Mouse (Mus musculus) hematopoietic stem cell, adult 5-6 weeks (primary cell): ENCODE measurements around the gene Ranbp9. TPM values are rescaled to one million over a fixed set of nuclear protein-coding genes. Genes with fewer than 3 reads are reported as not detected.
"Not testable (repeated sequence)": the region's sequence is repeated elsewhere in the genome, so short reads cannot be mapped to it uniquely, and the experiment has no call there.

Experiments
- ATAC-seq, 2 experiments: fragments of 125-278 bp in 1 of 2; replicated peaks in 1 of 2; 2 replicates each; pipeline ENCODE4 v1.8.0; 2016 to 2017; ENCODE audit warnings: inconsistent platforms in 2 of 2, mild to moderate bottlenecking in 2 of 2, moderate number of reproducible peaks in 2 of 2, low read depth in 1 of 2, moderate TSS enrichment in 1 of 2; ENCODE audit not compliant: low FRiP score in 2 of 2, poor library complexity in 2 of 2, severe bottlenecking in 2 of 2, insufficient read depth in 1 of 2, low TSS enrichment in 1 of 2
- total RNA-seq: library from RNA; stranded (forward); fragments of 172-1452, 232-1000 nt; gene quantifications from 2 replicates; pipeline ENCODE4 v1.2.3, GENCODE M21; 2017

Gene Ranbp9
- total RNA-seq, 1 experiment from 2014 or later, result 108 TPM

DNA sequence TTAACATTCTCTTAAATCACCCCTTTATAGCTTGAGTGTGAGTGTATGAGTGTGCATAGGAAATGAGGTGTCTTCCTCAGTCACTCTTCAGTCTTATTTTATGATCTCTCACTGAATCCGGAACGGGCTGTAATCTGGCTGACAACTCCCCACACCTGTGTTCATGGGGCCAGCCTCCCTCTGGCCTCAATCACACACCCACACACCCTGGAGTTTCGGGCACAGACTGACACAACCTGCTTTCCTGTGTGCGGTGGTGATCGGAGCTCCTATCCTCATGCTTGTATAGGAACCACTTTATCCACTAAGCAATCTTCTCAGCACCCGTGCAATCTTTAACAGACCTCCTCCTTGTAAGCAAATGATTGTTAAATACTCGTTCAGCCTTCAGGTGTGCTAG is 4.9 kb downstream of the Ranbp9 start:
- no peak for ATAC-seq

- ATAC-seq, result no peak
Measured at GRCm38 (mm10) chr13:43474722-43475121, 6.4 kb downstream of the Ranbp9 start.

- ATAC-seq, result not testable (repeated sequence)
Measured at GRCm38 (mm10) chr13:43471861-43472260, 9.2 kb downstream of the Ranbp9 start.

DNA sequence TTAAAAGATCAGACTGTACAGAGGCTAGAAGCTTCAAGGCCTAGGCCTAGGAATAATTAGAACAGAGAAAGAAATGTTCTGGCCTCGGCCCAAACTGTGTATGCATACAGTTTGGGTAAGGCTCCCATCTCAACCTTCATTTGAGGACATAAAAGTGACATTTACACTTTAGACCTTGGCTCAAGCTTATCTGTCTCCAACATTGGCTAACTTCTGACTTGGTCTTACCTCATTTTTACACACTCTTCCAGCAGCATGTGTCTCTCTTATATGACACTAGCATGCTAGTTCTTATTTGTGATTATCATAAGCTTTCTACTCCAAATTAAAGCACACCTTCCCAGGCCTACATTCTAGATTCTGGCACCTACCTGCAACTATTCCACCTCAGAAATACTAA is 11.5 kb downstream of the Ranbp9 start:
- ATAC-seq, result no peak

DNA sequence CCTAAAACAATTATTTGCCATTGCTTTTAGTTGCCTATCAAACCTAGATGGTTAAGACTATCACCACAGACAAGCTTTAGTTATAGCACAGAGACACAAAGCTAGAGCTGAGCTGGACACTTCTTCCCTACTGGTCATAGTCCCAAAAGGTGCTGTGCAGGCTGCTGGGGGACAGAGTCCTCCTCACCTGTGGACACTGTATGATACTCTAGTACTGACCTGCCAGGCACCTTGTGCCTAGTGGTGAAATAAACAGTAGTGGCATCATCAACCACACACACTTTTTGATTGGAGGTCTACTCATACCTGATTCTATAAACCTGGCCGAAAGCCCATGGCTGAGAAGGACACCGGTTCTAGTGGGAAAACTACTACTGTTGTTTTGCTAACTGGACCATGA is 16.5 kb downstream of the Ranbp9 start:
- ATAC-seq, result no peak

DNA sequence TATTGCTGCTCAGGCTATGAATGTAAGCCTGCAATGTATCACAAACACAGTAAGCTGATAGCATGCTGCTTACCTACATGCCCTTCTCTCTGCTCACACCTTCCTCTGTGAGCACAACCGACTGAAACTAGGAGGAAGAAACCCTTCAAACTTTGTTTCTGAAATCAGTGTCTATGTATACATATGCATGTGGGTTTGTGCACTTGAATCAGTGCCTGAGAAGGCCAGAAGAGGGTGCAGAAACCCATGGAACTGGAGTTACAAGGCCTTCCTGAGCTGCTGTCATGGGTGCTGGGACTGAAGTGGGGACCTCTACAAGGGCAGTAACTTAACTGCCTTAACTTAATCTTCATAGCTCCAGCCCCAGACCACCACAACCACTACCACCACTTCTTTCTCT is 23.9 kb downstream of the Ranbp9 start:
- ATAC-seq, result no peak

DNA sequence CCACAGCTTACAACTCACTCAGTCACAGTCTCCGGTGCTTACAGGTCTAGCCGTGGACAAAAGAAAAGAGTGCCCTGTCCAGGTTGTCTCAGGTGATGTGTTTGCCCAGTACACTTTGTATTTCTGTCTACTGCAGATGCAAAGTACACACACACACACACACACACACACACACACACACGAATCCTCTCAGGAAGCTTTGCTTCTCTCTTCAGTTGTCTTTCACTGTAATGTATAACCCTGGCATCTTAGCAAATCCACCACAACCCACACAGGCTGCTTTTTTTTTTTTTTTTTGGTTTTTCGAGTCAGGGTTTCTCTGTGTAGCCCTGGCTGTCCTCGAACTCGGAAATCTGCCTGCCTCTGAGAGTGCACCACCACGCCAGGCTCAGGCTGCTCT is 26.7 kb downstream of the Ranbp9 start:
- no peak for ATAC-seq

DNA sequence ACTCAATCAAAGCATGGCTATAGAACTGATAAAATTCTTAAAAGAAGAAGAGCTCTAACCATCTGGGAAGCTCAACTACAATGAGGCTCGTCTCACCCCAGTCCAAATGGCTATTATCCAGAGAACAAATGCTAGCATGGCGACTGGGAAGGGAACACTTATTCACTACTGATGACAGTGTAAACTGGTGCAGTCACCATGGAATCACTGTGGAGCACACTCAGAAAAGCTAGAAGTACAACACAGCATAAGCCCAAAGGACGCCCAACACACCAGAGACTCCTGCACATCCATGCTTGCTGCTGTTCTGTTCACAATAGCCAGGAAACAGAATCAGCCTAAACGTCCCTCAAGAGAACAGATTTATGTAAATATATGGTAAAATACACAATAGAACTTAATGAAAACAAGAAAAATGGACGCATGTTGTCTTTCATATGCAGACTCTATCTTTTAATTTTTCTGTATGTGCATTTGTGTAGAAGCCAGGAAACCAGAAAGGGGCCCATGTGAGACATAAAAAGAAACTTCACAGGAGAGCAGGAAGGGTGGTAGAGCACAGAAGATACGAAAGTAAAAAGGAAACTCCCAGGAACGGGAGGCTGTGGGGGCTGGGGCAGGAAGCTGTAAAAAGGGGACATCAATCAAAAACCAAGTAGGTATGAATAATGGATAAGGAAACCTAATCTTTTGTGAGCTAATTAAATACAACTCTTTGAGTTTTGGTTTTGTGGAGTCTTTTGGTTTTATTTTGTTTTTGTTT is 28.1 kb downstream of the Ranbp9 start:
- ATAC-seq, result peak; percentile 65 to 68

DNA sequence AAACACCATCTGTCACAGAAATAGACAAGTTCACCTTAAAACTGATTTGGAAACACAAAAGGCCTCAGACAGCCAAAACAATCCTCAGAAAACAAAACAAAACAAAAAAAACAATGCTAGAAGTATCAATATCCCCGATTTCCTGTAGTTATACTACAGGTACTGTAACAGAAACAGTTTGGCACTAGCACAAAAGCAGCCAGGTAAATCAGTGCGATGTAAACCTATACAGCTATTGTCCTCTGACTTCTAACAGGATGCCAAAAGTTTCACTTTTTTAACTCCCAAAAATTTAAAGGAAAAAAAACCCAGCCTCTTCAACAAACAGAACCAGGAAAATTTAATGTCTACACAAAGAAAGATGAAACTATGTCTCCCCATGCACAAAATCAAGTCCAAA is 28.9 kb downstream of the Ranbp9 start:
- no peak for ATAC-seq

- no peak for ATAC-seq
Measured at GRCm38 (mm10) chr13:43450686-43451085, 30.4 kb downstream of the Ranbp9 start.

- no peak for ATAC-seq
Measured at GRCm38 (mm10) chr13:43447721-43448120, 33.4 kb downstream of the Ranbp9 start.

DNA sequence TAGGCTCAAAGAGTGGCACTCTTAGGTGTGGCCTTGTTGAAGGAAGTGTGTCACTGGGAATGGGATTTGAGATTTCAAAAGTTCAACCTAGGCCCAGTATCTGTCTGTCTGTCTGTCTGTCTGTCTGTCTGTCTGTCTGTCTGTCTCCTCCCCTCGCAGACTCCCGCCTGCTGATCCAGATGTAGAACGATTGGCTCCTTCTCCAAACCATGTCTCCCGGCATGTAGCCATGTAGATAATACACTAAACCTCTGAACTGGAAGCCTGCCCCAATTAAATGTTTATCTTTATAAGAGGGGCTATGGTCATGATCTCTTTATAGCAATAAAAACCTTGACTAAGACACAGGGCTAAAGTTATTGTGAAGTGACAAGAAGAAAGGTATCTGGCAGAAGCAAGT is 35.3 kb downstream of the Ranbp9 start:
- no peak for ATAC-seq

GRCm38 (mm10) chr13:43444717-43445116 is 36.4 kb downstream of the Ranbp9 start:
- no peak for ATAC-seq

DNA sequence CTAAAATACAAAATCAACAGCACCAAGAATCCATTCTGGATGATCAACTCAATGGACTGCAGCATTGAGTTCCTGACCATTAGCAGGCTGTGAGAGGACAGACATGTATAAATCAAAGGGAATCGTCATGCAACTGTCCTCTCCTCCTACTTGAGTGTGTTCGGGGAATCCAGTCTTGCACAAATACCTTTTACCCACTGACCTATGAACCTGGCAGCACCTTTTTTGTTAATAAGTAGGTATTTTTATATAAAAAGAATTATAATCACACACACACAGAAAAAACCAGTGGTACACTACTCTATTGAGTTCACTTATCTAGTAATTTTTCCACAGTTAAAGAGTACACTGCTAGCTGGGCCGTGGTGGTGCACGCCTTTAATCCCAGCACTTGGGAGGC is 37.4 kb downstream of the Ranbp9 start:
- ATAC-seq, result no peak

GRCm38 (mm10) chr13:43442551-43442950 is 38.5 kb downstream of the Ranbp9 start:
- ATAC-seq, result no peak

DNA sequence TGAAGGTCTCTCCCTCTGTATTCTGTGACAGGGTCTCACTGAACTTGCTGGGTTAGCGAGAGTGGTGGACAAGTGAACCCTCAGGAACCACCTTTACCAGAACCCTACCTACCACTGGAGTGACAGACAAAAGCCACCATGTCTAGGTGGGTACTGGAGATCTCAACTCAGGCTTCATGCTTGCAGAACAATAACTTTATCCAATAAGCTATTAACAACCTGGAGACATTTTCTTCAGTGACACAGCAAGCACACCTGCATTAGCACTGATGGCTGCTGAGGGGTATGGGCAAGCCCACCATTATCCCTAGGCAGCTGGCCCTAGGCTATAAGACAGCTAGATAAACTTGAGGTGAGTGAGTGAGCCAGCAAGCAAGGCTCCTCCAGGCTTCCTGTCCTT is 40.7 kb downstream of the Ranbp9 start:
- no peak for ATAC-seq

DNA sequence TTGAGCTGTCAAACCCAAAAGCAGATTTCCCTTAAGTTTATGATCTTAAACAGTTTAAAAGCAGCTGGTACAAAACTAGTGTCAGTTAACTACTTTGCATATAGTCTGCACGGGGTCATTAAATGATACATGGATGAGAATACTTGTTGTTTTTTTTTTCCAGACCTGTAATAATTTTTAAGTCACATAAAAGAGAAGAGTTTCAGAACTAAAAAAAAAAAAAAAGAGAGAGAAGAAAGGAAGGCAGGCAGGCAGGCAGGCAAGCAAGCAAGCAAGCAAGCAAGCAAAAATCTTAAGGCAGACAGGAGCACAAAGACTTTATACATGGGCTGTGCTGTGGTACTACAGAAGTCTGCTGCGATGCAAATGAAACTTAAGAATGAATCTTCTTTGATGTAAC is 47.7 kb downstream of the Ranbp9 start:
- no peak for ATAC-seq

DNA sequence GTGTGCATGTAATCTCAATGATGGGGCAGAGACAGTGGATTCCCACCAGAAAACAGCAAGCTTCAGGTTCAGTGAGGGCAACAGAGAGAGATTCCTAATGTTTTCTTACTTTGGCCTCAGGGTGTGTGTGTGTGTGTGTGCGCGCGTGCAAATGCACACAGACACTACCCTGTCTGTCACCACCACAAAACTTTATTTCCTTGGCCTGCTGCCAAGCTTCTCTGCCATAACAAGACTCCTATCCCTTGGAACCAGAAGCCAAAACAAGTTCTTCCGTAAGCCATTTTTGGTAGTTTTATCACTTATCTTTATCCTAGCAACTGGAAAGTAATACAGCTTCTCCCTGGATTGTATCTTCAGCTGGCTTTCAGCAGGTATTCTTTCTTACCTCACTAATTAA is 52.6 kb downstream of the Ranbp9 start:
- ATAC-seq, result no peak

DNA sequence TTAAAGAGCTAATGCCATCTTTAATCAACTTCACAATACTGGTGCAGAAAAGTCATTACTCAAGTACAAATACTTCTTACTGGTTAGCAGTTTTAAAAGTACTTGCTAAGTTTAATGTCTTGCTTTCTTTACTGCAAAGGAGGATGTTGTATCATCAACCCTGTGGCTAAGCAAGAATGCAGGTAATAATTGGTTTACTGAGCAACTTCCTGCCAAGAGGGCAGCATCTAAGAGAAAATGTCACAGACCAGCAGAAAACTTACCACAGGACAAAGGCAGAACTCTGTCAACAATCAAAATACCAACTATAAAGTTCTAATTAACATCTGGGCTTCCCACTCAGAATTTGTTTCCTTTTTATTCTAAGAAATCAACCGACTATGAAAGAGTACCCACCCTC is 65.8 kb downstream of the Ranbp9 start:
- ATAC-seq, result no peak
